Mouse (Mus musculus) kidney, adult 2 months (tissue): ENCODE measurements at regions not wholly inside any gene's neighbourhood (a gene's known extent, or its start where the extent isn't known, plus 50 kb on each side); places are given as distances from the start of the nearest gene placed in this dataset.

Source experiments
- DNase-seq: peaks from one replicate; pipeline ENCODE4 v3.0.0; 2021
- H3K27ac ChIP-seq: fragments of 200-500 bp; 2 replicates; pipeline ENCODE4 v1.5.1; 2012; ENCODE audit warnings: low read depth, low read length, control low read depth, inconsistent platforms; ENCODE audit not compliant: insufficient read depth
- H3K27me3 ChIP-seq: fragments of 200-500 bp; replicated peaks from 2 replicates; pipeline ENCODE4 v1.6.1; 2012; ENCODE audit warnings: mild to moderate bottlenecking, moderate library complexity, low read length, inconsistent platforms; ENCODE audit not compliant: control insufficient read depth, insufficient read depth
- H3K36me3 ChIP-seq: fragments of 200-500 bp; 2 replicates; pipeline ENCODE4 v1.6.1; 2012; ENCODE audit warnings: mild to moderate bottlenecking, moderate library complexity, low read length, inconsistent platforms; ENCODE audit not compliant: control insufficient read depth, insufficient read depth
- H3K4me1 ChIP-seq: fragments of 200-500 bp; 2 replicates; pipeline ENCODE4 v1.6.1; 2011; ENCODE audit warnings: low read length; ENCODE audit not compliant: control insufficient read depth, insufficient read depth
- H3K4me3 ChIP-seq: fragments of 200-500 bp; 2 replicates; pipeline ENCODE4 v1.5.1; 2011; ENCODE audit warnings: mild to moderate bottlenecking, low read depth, low read length, control low read depth; ENCODE audit not compliant: insufficient read depth
- CTCF ChIP-seq: fragments of 200-500 bp; conservative IDR thresholded peaks from 2 replicates; pipeline ENCODE4 v1.5.1; 2011; ENCODE audit warnings: low read depth, mild to moderate bottlenecking, control low read depth, low read length, moderate library complexity, mixed read lengths; ENCODE audit not compliant: insufficient read depth, insufficient read length
- POLR2A ChIP-seq: fragments of 200-500 bp; IDR thresholded peaks from one replicate; pipeline ENCODE4 v1.6.1; 2011; ENCODE audit warnings: low read depth, low read length, control low read depth
- WGBS: fragments of 180-500 bp; shearing (Covaris S2); methylation state at CpG from one replicate; pipeline ENCODE4 v1.1.7; 2018; 5-methylcytosine and 5-hydroxymethylcytosine counted together

DNA sequence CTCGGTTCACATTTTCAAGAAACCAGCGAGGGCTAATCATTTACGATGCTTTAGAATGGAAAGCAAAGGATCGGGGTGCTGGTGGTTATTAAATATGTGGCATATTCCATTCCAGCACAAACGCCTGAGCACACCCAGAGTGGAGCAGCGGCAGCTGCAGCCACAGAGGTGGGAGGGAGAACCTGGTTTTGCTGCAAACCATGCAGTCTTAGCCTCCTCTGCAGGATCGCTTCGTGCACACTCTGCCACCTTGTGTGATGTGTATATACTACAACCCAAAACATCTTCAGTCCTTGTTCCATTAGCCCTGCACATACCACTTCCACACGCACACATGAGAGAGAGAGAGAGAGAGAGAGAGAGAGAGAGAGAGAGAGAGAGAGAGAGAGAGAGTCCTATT is 321.7 kb upstream of the Map3k7 start:
- 0 out of 2 replicates have a peak, but pooled peaks have one; percentile 21 for TF ChIP-seq CTCF
- TF ChIP-seq POLR2A: no peak
- no peak overlapping the region for H3K27ac ChIP-seq

DNA sequence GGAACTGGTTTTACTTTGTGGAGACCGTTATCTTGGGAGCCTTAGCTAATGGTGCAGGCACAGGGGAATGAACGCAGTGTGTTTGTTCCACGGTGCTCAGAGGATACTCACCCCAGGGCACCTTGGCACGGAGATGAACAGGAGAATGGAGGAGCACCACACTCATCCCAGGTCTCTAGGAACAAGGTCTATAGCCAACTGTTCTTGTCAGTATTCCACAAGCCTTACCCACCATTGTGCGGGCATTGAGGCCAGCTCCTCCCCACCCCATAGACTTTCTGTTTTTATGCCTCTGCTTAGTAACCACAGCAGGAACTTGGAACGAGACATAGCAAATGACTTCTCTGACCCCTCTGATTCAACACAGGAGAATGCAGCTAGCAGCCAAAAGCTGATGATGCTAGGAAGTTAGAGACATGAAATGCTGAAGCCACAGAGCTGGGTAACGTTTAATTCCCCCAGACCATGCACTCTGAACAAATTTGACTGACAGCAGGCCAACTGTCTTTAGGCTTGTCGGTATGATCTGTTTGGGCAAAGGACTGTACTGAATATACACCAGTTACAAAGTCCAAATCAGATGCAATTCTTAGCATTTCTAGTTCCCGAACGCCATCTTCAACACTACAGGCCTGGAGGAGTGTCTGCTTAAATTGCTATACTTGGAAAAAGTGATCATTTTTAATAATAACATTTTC is 321.2 kb upstream of the Map3k7 start:
- peak; percentile 40 for DNase-seq
- Histone ChIP-seq H3K27me3 (no peaks in the 10 kb centered on the region), H3K4me3 (no peak overlapping the region), H3K4me1 (no peaks in the 10 kb centered on the region), H3K27ac (no peak overlapping the region), H3K36me3 (no peaks in the 10 kb centered on the region)
- TF ChIP-seq CTCF: no peak
- TF ChIP-seq POLR2A: no peak
- 49% methylated on average over 10 of the region's 10 CpGs for WGBS

More for the DNA sequence above, 321.7 kb upstream of the Map3k7 start:
- WGBS: 31% methylated on average over 9 of the region's 9 CpGs
- DNase-seq: no peak
- Histone ChIP-seq H3K36me3 (no peaks in the 10 kb centered on the region), H3K4me1 (no peaks in the 10 kb centered on the region), H3K27me3 (no peaks in the 10 kb centered on the region), H3K4me3 (no peak overlapping the region)

DNA sequence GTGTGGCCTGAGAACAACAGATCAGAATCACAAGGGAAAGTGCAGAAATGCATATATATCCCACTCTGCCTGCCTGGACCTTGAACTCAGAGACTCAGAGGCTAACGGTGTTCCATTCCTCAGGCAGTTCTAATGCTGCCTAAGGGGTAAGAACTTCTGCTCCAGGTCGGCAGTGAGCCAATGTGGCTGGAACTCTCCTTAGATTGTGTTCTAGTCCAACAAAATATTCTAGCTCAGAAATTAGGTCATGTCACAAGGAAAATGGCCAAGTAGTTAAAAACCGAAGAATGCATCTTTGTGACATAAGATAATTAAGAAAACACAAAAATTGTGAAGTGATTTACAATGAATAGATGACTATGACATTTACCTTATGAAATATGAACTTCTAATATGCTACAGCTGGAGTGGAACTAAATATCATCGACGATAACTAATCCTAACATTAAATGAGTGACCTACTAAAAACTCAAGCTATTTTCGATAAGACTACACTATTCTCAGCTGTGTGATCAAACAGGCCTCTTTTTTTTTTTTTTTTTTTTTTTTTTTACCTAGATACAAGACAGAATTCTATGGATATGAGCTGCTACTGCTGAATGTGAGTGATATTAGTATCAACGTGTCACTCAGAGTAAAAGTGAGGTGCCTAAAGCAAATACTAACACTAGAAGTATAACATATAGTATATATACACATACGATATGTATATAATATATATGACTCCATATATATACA is 315.1 kb upstream of the Map3k7 start:
- peak; percentile 15 for DNase-seq
- no peak for TF ChIP-seq CTCF
- no peak for TF ChIP-seq POLR2A

GRCm38 (mm10) chr4:31655364-31656106 is 308.4 kb upstream of the Map3k7 start:
- Histone ChIP-seq H3K36me3 (no peaks in the 10 kb centered on the region), H3K4me3 (no peak overlapping the region), H3K27ac (no peak overlapping the region), H3K27me3 (no peaks in the 10 kb centered on the region), H3K4me1 (no peaks in the 10 kb centered on the region)
- TF ChIP-seq CTCF: no peak
- no peak for TF ChIP-seq POLR2A
- WGBS: 62% methylated on average over 11 of the region's 11 CpGs
- peak; percentile 13 for DNase-seq

More for the DNA sequence above, 315.1 kb upstream of the Map3k7 start:
- no peak overlapping the region for H3K27ac ChIP-seq
- no peak overlapping the region for H3K4me3 ChIP-seq
- no peaks in the 10 kb centered on the region for H3K36me3 ChIP-seq
- no peaks in the 10 kb centered on the region for H3K27me3 ChIP-seq
- 74% methylated on average over 8 of the region's 8 CpGs for WGBS
- H3K4me1 ChIP-seq: no peaks in the 10 kb centered on the region

GRCm38 (mm10) chr4:31656111-31656510 is 307.8 kb upstream of the Map3k7 start:
- DNase-seq: no peak
- Histone ChIP-seq H3K4me1 (no peaks in the 10 kb centered on the region), H3K4me3 (no peak overlapping the region), H3K36me3 (no peaks in the 10 kb centered on the region), H3K27me3 (no peaks in the 10 kb centered on the region), H3K27ac (no peak overlapping the region)
- no peak for TF ChIP-seq POLR2A
- WGBS: 86% methylated on average over 8 of the region's 8 CpGs

DNA sequence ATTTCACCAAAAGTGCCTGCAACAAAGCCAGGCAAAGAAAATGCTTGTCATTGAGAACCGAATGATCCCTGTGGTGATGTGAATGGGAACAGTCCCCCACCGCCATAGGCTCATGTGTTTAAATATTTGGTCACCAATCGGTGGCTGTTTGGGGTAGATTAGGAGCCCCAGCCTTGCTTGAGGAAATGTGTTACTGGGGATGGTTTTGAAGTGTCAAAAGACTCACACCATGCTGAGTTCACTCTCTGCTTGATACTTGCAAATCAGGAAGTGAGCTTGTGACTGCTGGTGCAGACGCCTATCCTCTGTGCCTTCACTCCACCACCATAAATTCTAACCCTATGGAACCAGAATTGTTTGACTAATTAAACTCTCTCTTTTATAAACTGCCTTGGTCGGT is 305.1 kb upstream of the Map3k7 start:
- TF ChIP-seq CTCF (no peak), POLR2A (no peak)
- Histone ChIP-seq H3K27ac (no peak overlapping the region), H3K27me3 (no peaks in the 10 kb centered on the region), H3K4me1 (no peaks in the 10 kb centered on the region), H3K36me3 (no peaks in the 10 kb centered on the region), H3K4me3 (no peak overlapping the region)
- 80% methylated on average over 5 of the region's 5 CpGs for WGBS
- no peak for DNase-seq

DNA sequence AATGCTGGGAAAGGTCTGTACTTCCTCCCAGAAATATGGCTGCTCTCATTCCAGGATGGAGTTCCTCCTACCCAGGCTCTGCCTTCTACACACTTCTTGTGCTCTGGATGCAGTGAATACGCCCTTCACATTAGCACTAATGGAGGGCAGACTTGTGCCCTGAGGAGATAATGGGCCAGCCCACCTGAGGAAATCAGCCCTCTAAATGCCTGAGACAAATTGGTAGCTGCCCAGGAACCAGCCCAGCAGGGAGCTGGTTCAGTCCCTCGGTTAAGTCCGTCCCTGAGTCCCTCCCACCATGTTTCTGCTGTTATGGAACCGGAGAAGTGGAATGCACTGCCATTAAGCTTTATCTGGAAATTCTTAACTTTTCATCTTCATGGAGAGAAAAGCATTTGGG is 303.0 kb upstream of the Map3k7 start:
- 51% methylated on average over 4 of the region's 4 CpGs for WGBS
- TF ChIP-seq POLR2A (no peak), CTCF (no peak)
- no peak overlapping the region for H3K4me3 ChIP-seq
- no peaks in the 10 kb centered on the region for H3K27me3 ChIP-seq
- no peaks in the 10 kb centered on the region for H3K36me3 ChIP-seq
- DNase-seq: no peak
- H3K27ac ChIP-seq: no peak overlapping the region
- no peaks in the 10 kb centered on the region for H3K4me1 ChIP-seq
